Mouse (Mus musculus) erythroid progenitor cell, adult 5-6 weeks (primary cell): ENCODE measurements around the gene Gm29289. TPM values are rescaled to one million over a fixed set of nuclear protein-coding genes. Genes with fewer than 3 reads are reported as not detected.
"Not testable (repeated sequence)": the region's sequence is repeated elsewhere in the genome, so short reads cannot be mapped to it uniquely, and the experiment has no call there.

Experiments used
- ATAC-seq: replicated peaks from 2 replicates; pipeline ENCODE4 v1.8.0; 2016; ENCODE audit warnings: moderate number of reproducible peaks, mild to moderate bottlenecking, moderate TSS enrichment, inconsistent platforms; ENCODE audit not compliant: poor library complexity, low FRiP score, severe bottlenecking
- total RNA-seq, 2 experiments: library from RNA; stranded (forward) in 1 of 2; stranded (reverse) in 1 of 2; fragments of 150-400 nt in 1 of 2; fragments of 186-747, 209-891 nt in 1 of 2; gene quantifications; 2 replicates each; pipeline versions ENCODE4 v1.2.3 to v1.2.4; 2015 to 2017; ENCODE audit warnings: low replicate concordance in 2 of 2

Gene Gm29289
- total RNA-seq (2015; ENCODE audit: low replicate concordance) (not detected in 2 replicates), total RNA-seq (2017; ENCODE audit: low replicate concordance) (not detected in 2 replicates)

- not testable (repeated sequence) for ATAC-seq
Measured at GRCm38 (mm10) chrY:2932282-2932681, at the start of gene Gm29289. Gm29289 (plus strand) TSS chrY:2932582.

- ATAC-seq, result not testable (repeated sequence)
Measured at GRCm38 (mm10) chrY:2900689-2901088, 31.7 kb upstream of the Gm29289 start, which contains the start of gene Gm10352. Gm10352 (plus strand) TSS chrY:2900989.

Other genes starting within 250 kb of the Gm29289 start
- not detected in 2 replicates for gene H2al2b, start 211.9 kb upstream of the Gm29289 start, total RNA-seq (2015; ENCODE audit: low replicate concordance)
- gene H2al2b, start 211.9 kb upstream of the Gm29289 start, total RNA-seq (2017; ENCODE audit: low replicate concordance), result not detected in 2 replicates
- not detected in 2 replicates for gene Gm4064, start 136.4 kb upstream of the Gm29289 start, total RNA-seq (2015; ENCODE audit: low replicate concordance)
- not detected in 2 replicates for gene Gm4064, start 136.4 kb upstream of the Gm29289 start, total RNA-seq (2017; ENCODE audit: low replicate concordance)
- not detected in 2 replicates for gene Rbmy, start 101.9 kb upstream of the Gm29289 start, total RNA-seq (2015; ENCODE audit: low replicate concordance)
- gene Rbmy, start 101.9 kb upstream of the Gm29289 start, total RNA-seq (2017; ENCODE audit: low replicate concordance), result not detected in 2 replicates
- not detected in 2 replicates for gene Gm10256, start 101.9 kb upstream of the Gm29289 start, total RNA-seq (2015; ENCODE audit: low replicate concordance)
- gene Gm10256, start 101.9 kb upstream of the Gm29289 start, total RNA-seq (2017; ENCODE audit: low replicate concordance), result not detected in 2 replicates
- gene Gm10352, start 31.6 kb upstream of the Gm29289 start, total RNA-seq (2015; ENCODE audit: low replicate concordance), result not detected in 2 replicates
- gene Gm10352, start 31.6 kb upstream of the Gm29289 start, total RNA-seq (2017; ENCODE audit: low replicate concordance), result not detected in 2 replicates